Mouse (Mus musculus) lung, postnatal 0 days (tissue): ENCODE data around the gene Safb. TPM values are rescaled to one million over a fixed set of nuclear protein-coding genes. Genes with fewer than 3 reads are reported as not detected.
A peak's percentile ranks its signal among the peaks of the same experiment; 100 is the strongest.

Experiments used
- ATAC-seq: fragments of 200-750 bp; cut with Nextera tagmentation; 2 replicates; pipeline ENCODE4 v1.8.0; 2017; ENCODE audit warnings: moderate library complexity
- DNase-seq: peaks from one replicate; pipeline ENCODE4 v3.0.0-alpha.2; 2016; ENCODE audit warnings: low spot score
- H3K27ac ChIP-seq: fragments of 300-500 bp; sonication (generic); 2 replicates; pipeline ENCODE4 v1.5.1; 2014; ENCODE audit warnings: antibody characterized with exemption, mild to moderate bottlenecking, low read length, mixed read lengths
- H3K27me3 ChIP-seq: fragments of 300-500 bp; sonication (generic); replicated peaks from 2 replicates; pipeline ENCODE4 v1.6.1; 2014; ENCODE audit warnings: low read length, mixed read lengths; ENCODE audit not compliant: insufficient read depth
- H3K36me3 ChIP-seq: fragments of 300-500 bp; sonication (generic); 2 replicates; pipeline ENCODE4 v1.6.1; 2014; ENCODE audit warnings: low read length, mixed read lengths; ENCODE audit not compliant: insufficient read depth
- H3K4me1 ChIP-seq: fragments of 300-500 bp; sonication (generic); 2 replicates; pipeline ENCODE4 v1.6.1; 2014; ENCODE audit warnings: antibody characterized with exemption, low read depth, low read length, mixed read lengths; ENCODE audit not compliant: insufficient read depth
- H3K4me2 ChIP-seq: fragments of 300-500 bp; sonication (generic); replicated peaks from 2 replicates; pipeline ENCODE4 v1.6.1; 2014; ENCODE audit warnings: low read depth, mild to moderate bottlenecking, low read length, moderate library complexity, mixed read lengths
- H3K4me3 ChIP-seq: fragments of 300-500 bp; sonication (generic); 2 replicates; pipeline ENCODE4 v1.5.1; 2014; ENCODE audit warnings: low read depth, low read length
- H3K9ac ChIP-seq: fragments of 300-500 bp; sonication (generic); replicated peaks from 2 replicates; pipeline ENCODE4 v1.6.1; 2014; ENCODE audit warnings: low read depth, mild to moderate bottlenecking
- H3K9me3 ChIP-seq: fragments of 300-500 bp; sonication (generic); 2 replicates; pipeline ENCODE4 v1.6.1; 2016; ENCODE audit warnings: low read length, mixed read lengths
- CTCF ChIP-seq: IDR thresholded peaks from 2 replicates; pipeline ENCODE4 v1.5.1; 2016; ENCODE audit warnings: antibody characterized with exemption, mild to moderate bottlenecking
- EP300 ChIP-seq: IDR thresholded peaks from 2 replicates; pipeline ENCODE4 v1.6.1; 2016; ENCODE audit warnings: antibody characterized with exemption, mild to moderate bottlenecking, control low read depth
- WGBS: fragments of 180-500 bp; shearing (Covaris S2); extraction: QIAGEN DNeasy Blood & Tissue Kit; methylation state at CpG from one replicate; pipeline ENCODE4 v1.1.7; 2014; 5-methylcytosine and 5-hydroxymethylcytosine counted together
- polyA plus RNA-seq: library from polyadenylated mRNA; unstranded; fragments of >200 nt; fragmentation: Nextera tagmentation; extraction: Ambion mirVana; gene quantifications from 2 replicates; pipeline ENCODE4 v1.2.1, GENCODE M21; 2015

Gene Safb
- polyA plus RNA-seq, 1 experiment from 2014 or later: 43.4 TPM

DNA sequence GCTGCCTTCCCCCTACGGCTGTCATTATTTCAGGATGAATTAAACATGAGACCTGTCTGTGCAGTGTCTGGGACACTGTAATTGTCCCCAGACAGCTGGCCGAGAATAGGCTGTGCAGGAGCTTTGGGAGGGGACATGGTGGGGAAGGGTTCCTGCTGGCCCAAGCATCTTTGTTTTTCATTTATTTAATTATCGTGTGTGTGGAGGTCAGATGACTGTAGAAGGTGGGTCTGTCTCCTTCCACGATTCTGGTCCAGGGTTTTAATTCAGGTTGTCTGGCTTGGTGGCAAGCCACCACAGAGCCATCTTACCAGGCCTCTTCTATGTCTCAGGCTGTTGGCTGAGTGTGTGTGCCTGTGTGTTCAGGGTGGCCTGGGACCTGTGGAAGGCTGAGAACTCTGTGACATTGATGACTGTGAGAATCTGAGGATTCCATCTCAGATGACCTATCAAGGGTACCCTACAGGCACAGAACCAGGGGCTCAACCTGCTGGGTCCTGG, 36.0 kb upstream of the Safb start:
- no peaks in the 10 kb centered on the region for H3K4me1 ChIP-seq
- no peak overlapping the region for H3K4me3 ChIP-seq
- WGBS: 67% methylated on average over 4 of the region's 4 CpGs
- H3K27me3 ChIP-seq: no peaks in the 10 kb centered on the region
- no peak overlapping the region for H3K9ac ChIP-seq
- no peak for TF ChIP-seq CTCF
- no peak for TF ChIP-seq EP300
- no peaks in the 10 kb centered on the region for H3K9me3 ChIP-seq
- H3K36me3 ChIP-seq: no peaks in the 10 kb centered on the region
- H3K27ac ChIP-seq: no peak overlapping the region
- H3K4me2 ChIP-seq: no peak overlapping the region
- DNase-seq (no peak), ATAC-seq (no peak)

DNA sequence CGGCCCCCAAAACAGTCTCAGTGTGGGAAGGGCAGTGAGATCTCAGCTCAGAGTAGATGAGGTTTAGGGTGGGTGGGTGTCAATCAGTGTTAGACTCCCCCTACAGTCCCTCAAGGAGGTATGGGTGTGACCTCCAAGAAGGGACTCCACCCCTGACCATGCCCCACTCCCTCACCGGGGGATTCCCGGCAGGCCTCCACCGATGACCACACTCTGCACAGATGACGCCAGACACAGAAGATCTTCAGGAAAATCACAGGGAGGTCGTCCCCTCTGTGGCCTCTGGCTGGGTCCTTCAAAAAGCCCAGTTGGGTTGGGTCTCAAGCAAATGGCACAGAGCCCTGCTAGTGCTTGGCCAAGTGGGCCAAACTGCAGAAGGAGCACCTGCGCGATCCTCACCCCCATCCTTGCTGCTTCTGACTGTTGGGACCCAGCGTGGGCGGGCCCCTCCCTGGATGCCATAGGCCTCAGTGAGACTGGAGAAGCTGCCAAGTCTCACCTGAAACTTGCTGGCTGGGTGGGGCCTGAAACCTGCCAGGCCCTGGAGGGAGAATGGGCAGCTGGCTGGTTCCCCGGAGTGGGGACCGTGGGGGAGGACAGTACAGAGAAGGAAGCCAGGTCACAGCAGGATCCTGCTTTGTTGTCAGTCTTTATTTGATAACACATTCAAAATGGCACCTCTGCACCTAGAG, 33.7 kb upstream of the Safb start:
- Histone ChIP-seq H3K4me1 (no peaks in the 10 kb centered on the region), H3K4me2 (no peak overlapping the region), H3K27me3 (no peaks in the 10 kb centered on the region), H3K36me3 (no peaks in the 10 kb centered on the region), H3K9me3 (no peaks in the 10 kb centered on the region), H3K4me3 (no peak overlapping the region), H3K27ac (no peak overlapping the region), H3K9ac (no peak overlapping the region)
- no peak for TF ChIP-seq CTCF
- no peak for TF ChIP-seq EP300
- ATAC-seq (peak; percentile 24; the same call in 1 of the 2 replicates), DNase-seq (no peak)
- WGBS: 66% methylated on average over 12 of the region's 12 CpGs

DNA sequence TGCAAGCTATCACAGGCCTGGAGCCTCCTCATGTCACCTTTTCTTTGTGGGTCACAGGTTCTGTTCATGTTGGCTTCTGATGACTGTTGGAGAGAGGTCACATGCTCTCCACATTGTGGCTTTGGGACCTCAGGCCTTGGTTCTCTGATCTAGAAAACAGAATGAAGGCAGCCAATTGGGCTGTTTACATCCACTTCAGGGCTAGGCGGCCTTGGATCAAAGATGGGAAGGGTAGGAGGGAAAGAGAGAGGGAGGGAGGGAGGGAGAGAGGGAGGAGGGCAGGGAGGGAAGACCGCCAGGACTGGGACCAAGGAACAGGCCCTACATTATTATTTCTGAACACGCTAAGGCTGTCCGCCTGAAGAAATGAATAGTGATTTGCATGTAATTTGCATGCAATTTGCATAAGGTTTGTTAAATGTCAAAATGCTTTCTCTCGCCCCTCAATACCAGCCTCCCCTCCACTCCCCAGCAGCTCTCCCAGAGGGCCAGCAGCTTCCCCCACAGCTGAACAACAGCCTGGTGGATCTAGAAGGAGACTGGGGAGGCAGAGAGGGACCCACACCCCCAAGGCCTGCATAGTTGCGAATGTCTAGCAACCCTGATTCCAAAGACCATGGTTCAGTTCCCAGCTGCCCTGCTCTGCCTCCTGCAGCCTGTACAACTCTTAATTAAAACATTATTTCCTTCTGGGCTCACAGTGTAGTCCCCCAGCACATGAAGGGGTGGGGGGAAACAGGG, 32.6 kb upstream of the Safb start:
- no peaks in the 10 kb centered on the region for H3K27me3 ChIP-seq
- 79% methylated on average over 6 of the region's 6 CpGs for WGBS
- DNase-seq (no peak), ATAC-seq (no peak)
- H3K36me3 ChIP-seq: no peaks in the 10 kb centered on the region
- H3K9ac ChIP-seq: no peak overlapping the region
- TF ChIP-seq CTCF (no peak), EP300 (no peak)
- H3K4me1 ChIP-seq: no peaks in the 10 kb centered on the region
- H3K4me3 ChIP-seq: no peak overlapping the region
- no peak overlapping the region for H3K27ac ChIP-seq
- H3K9me3 ChIP-seq: no peaks in the 10 kb centered on the region
- no peak overlapping the region for H3K4me2 ChIP-seq

DNA sequence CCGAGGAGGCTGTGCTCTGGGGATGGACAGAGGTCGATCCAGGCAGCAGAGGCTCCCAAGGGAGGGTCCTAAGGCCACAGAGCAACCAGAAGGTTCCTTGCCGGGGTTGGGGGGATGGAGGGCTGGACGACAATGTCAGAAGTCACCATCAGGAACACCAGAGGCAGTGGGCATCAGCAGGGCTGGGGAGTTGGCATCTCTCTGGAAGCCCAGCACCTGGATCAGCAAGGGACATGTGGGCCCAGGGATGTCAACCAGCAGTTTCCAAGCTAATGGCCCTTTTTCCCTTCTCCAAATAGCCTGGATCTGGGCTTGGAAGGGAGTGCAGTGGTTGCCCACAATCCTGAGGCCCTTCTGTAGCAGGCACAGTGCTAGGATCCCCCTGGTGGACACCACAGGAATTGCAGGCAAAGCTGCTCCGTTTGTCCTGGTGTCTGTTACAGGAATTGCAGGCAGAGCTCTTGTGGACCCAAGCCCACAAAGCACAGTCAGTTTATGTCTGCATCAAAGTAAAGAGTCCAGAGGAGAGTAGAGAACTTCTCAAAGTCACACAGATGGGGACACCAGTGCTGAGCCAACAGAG, 31.8 kb upstream of the Safb start:
- peak; percentile 40 for DNase-seq
- Histone ChIP-seq H3K27ac (no peak overlapping the region), H3K27me3 (no peaks in the 10 kb centered on the region), H3K9ac (no peak overlapping the region), H3K9me3 (no peaks in the 10 kb centered on the region), H3K4me3 (no peak overlapping the region), H3K4me1 (no peaks in the 10 kb centered on the region), H3K36me3 (no peaks in the 10 kb centered on the region), H3K4me2 (no peak overlapping the region)
- TF ChIP-seq EP300: no peak
- peak; percentile 100 for TF ChIP-seq CTCF
- 64% methylated on average over 5 of the region's 5 CpGs for WGBS
- ATAC-seq: 0 out of 2 replicates have a peak, but pooled peaks have one; percentile 24

DNA sequence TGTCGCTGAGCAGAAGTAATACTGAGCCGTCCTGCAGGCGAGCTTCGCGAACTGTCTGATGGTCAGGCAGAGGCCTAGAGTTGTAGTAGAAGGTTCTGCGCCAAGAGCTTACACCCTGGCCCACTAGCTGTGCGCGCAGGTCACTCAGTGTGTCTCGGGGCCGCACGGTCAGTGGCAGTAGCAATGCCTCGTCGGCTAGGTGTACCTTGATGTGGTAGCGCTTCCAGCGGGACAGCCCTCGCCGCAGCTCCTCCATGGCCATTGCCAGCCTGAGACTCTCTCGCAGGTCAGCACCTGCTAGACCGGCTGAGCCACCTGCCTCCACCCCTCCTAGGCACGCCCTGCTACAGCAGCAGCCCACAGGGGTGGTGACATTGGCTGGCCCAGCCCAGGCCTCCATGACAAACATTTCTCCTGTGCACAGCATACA, 30.5 kb upstream of the Safb start, which contains the start of gene Gm20219:
TSS of gene Gm20219 (minus strand) at position 266 of the 430 bp plus-strand sequence.
- Histone ChIP-seq H3K4me1 (no peaks in the 10 kb centered on the region), H3K4me2 (peak within 1 kb of the TSS; percentile 35), H3K9me3 (no peaks in the 10 kb centered on the region), H3K27ac (peak within 1 kb of the TSS; percentile 14; the same call in 1 of the 2 replicates), H3K4me3 (peak within 1 kb of the TSS; percentile 3; the same call in 1 of the 2 replicates), H3K27me3 (no peaks in the 10 kb centered on the region), H3K9ac (no peak within 1 kb of the TSS), H3K36me3 (no peaks in the 10 kb centered on the region)
- peak; percentile 79 for DNase-seq
- TF ChIP-seq CTCF (no peak), EP300 (no peak)
- 54% methylated on average over 20 of the region's 20 CpGs for WGBS
- ATAC-seq: peak; percentile 93

DNA sequence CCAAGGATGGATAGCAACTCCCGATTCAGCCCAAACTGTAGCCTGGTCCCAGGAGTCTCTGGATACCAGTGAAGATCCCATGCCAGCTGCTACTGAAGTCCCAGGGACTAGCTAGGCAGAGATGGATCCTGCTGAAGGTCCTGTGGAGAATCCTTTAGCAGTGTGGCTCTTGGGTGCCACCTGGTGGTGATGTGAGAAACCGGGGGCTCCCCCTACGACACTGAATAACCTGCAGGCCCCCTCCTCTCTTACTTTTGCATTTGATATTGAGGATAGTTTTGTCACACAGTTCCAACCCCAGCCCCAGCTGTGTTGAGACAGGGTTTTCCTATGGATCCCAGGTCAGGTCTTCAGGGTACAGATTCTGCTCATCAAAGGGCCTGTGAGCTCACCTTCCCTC, 26.2 kb upstream of the Safb start:
- no peak overlapping the region for H3K27ac ChIP-seq
- no peak overlapping the region for H3K9ac ChIP-seq
- 15% methylated on average over 3 of the region's 3 CpGs for WGBS
- ATAC-seq: 0 out of 2 replicates have a peak, but pooled peaks have one; percentile 6
- H3K36me3 ChIP-seq: peaks cover 19% of the 10 kb centered on the region; the same call in 1 of the 2 replicates
- TF ChIP-seq CTCF: peak; percentile 85
- no peak for TF ChIP-seq EP300
- peak; percentile 67 for DNase-seq
- H3K4me1 ChIP-seq: no peaks in the 10 kb centered on the region
- H3K9me3 ChIP-seq: no peaks in the 10 kb centered on the region
- no peak overlapping the region for H3K4me2 ChIP-seq
- no peaks in the 10 kb centered on the region for H3K27me3 ChIP-seq
- H3K4me3 ChIP-seq: no peak overlapping the region
